Mouse (Mus musculus): ENCODE data around the gene Hist1h4i. TPM values are rescaled to one million over a fixed set of nuclear protein-coding genes. Genes with fewer than 3 reads are reported as not detected.

Gene Hist1h4i
- total and polyA plus RNA-seq, 3 experiments, result 10.4 to 1,065 TPM; not detected in 1

DNA sequence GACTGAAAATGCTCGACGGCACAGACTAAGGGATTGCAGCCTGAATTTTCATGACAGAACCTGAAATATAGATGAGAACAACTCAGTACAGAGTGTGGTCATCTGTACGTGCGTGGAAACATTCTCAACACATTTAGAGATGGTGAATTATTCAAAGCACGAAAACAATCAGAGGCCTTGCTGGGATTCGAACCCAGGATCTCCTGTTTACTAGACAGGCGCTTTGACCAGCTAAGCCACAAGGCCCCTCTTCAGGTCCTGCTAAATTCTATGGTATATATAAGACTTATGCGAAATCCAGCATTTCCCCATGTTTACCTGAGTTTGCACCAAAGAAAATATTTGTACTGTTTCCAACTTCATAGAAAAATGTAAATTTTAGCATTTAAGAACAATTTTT lies 11.2 kb downstream of the Hist1h4i start:
- no peak for TF ChIP-seq CTCF (IDR thresholded peaks at IDR 0.05 in 2 of 3, conservative IDR thresholded peaks at IDR 0.05 in 1 of 3; ENCODE audit: control insufficient read depth in 1 of 3, insufficient read depth in 1 of 3, low read depth in 2 of 3, low read length in 3 of 3, poor library complexity in 1 of 3, severe bottlenecking in 1 of 3)
- peak; percentile 99 for TF ChIP-seq TBP (IDR thresholded peaks at IDR 0.05; ENCODE audit: low read depth, low read length)
- H3K9me3 ChIP-seq (replicated peaks; ENCODE audit: insufficient read depth, low read length), result no peaks in the 10 kb centered on the region
- DNase-seq (ENCODE audit: low read depth, low spot score), result peak; percentile 90
- H3K36me3 ChIP-seq (ENCODE audit: control insufficient read depth in 1 of 2, insufficient read depth in 2 of 2, low read length in 2 of 2), result peaks cover 0 to 7% of the 10 kb centered on the region in 2 experiments; a peak in 2 of 4 replicates
- no peaks in the 10 kb centered on the region; the same call in 1 of the 2 replicates for H3K79me2 ChIP-seq (ENCODE audit: control insufficient read depth, insufficient read depth, low read length, poor library complexity)
- peak overlapping the region; percentile 35 to 80 for H3K4me3 ChIP-seq (ENCODE audit: control insufficient read depth in 1 of 2, insufficient read depth in 1 of 2, low read depth in 2 of 2, low read length in 2 of 2)
- H3K27me3 ChIP-seq (ENCODE audit: control insufficient read depth in 1 of 2, insufficient read depth in 2 of 2, low read length in 2 of 2), result no peaks in the 10 kb centered on the region
- peak overlapping the region; percentile 11; the same call in 1 of the 2 replicates for H3K27ac ChIP-seq (ENCODE audit: control insufficient read depth, low read depth, low read length)
- H3K4me1 ChIP-seq (ENCODE audit: control insufficient read depth in 1 of 2, insufficient read depth in 2 of 2, low read length in 2 of 2), result peaks cover 0 to 4% of the 10 kb centered on the region in 2 experiments; a peak in 2 of 4 replicates
- H3K9ac ChIP-seq (ENCODE audit: control insufficient read depth, low read depth, low read length, poor library complexity, severe bottlenecking), result peak overlapping the region; percentile 56

DNA sequence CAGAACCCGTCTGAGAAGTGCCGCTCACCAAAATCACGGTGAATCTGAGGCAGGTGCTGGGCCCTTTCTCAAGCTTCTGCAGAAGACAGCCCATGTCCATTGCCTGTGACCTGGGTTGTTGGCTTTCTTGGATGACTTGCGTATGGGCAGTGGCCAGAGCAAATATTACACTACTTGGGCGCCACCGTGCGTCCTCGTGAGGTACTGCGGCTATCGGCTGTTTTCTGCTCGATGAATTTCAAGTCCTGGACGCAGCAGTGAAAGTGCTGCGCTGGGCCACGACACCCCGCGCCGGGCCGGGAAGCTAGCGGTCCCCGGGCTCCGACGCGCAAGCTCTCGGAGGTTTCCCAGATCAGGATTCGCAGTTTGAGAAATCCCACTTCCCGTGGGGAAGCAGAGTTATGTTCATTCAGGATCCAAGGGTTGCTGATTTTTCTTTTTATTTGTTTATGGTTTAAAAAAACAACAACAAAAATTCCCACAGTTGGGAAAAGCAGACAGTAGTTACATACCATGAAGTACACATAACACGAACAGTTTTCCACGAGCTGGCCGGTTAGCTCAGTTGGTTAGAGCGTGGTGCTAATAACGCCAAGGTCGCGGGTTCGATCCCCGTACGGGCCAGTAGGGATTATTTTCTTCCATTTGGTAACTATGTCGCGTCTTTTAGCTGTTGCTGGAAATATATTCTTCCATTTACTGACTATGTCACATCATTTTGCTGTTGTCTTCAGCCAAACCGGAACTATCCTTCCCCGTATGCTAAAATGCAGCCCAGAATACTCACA lies 12.3 kb downstream of the Hist1h4i start:
- Histone ChIP-seq H3K36me3 (ENCODE audit: control insufficient read depth in 1 of 2, insufficient read depth in 2 of 2, low read length in 2 of 2) (no peaks in the 10 kb centered on the region; a peak in 2 of 4 replicates), H3K9ac (ENCODE audit: control insufficient read depth, low read depth, low read length, poor library complexity, severe bottlenecking) (peak overlapping the region; percentile 83), H3K79me2 (ENCODE audit: control insufficient read depth, insufficient read depth, low read length, poor library complexity) (no peaks in the 10 kb centered on the region; the same call in 1 of the 2 replicates), H3K9me3 (replicated peaks; ENCODE audit: insufficient read depth, low read length) (no peaks in the 10 kb centered on the region), H3K4me3 (ENCODE audit: control insufficient read depth in 1 of 2, insufficient read depth in 1 of 2, low read depth in 2 of 2, low read length in 2 of 2) (peak overlapping the region; percentile 60 to 80), H3K27ac (ENCODE audit: control insufficient read depth, low read depth, low read length) (peak overlapping the region; percentile 28; the same call in 1 of the 2 replicates), H3K4me1 (ENCODE audit: control insufficient read depth in 1 of 2, insufficient read depth in 2 of 2, low read length in 2 of 2) (peaks cover 0 to under 1% of the 10 kb centered on the region in 2 experiments; a peak in 2 of 4 replicates), H3K27me3 (ENCODE audit: control insufficient read depth in 1 of 2, insufficient read depth in 2 of 2, low read length in 2 of 2) (no peaks in the 10 kb centered on the region)
- TF ChIP-seq POLR2AphosphoS2 (IDR thresholded peaks at IDR 0.05; ENCODE audit: low read length) (no peak), NELFE (IDR thresholded peaks at IDR 0.05; ENCODE audit: low read depth, low read length) (no peak), CTCF (IDR thresholded peaks at IDR 0.05 in 2 of 3, conservative IDR thresholded peaks at IDR 0.05 in 1 of 3; ENCODE audit: control insufficient read depth in 1 of 3, insufficient read depth in 1 of 3, low read depth in 2 of 3, low read length in 3 of 3, poor library complexity in 1 of 3, severe bottlenecking in 1 of 3) (peak in 2 of 3 experiments; percentile 71 to 84; a peak in 4 of 6 replicates), MYB (IDR thresholded peaks at IDR 0.05; ENCODE audit: low read depth, low read length) (no peak), TBP (IDR thresholded peaks at IDR 0.05; ENCODE audit: low read depth, low read length) (peak; percentile 100), RCOR1 (IDR thresholded peaks at IDR 0.05; ENCODE audit: low read depth, low read length) (no peak), POLR2A (IDR thresholded peaks at IDR 0.05; ENCODE audit: control insufficient read depth in 1 of 2, insufficient read depth in 1 of 2, low read depth in 1 of 2, low read length in 2 of 2, poor library complexity in 1 of 2) (no peak), E2F4 (IDR thresholded peaks at IDR 0.05; ENCODE audit: borderline replicate concordance, low read depth, low read length) (no peak), USF2 (IDR thresholded peaks at IDR 0.05; ENCODE audit: borderline replicate concordance in 1 of 2, insufficient read depth in 1 of 2, low read depth in 1 of 2, low read length in 2 of 2) (no peak), ELF1 (IDR thresholded peaks at IDR 0.05; ENCODE audit: low read depth, low read length) (no peak)
- DNase-seq (ENCODE audit: low read depth, low spot score), result peak; percentile 93

Data from MEL (cell line).